Mouse (Mus musculus) activated CD4-positive, CD25-positive, alpha-beta regulatory T cell, adult 4 months (primary cell): ENCODE measurements around the gene Cd79a. TPM values are rescaled to one million over a fixed set of nuclear protein-coding genes. Genes with fewer than 3 reads are reported as not detected.

ENCODE experiments used
- ATAC-seq: one replicate; pipeline ENCODE4 v1.8.0; 2017
- polyA plus RNA-seq, 2 experiments: library from polyadenylated mRNA; unstranded; fragments of 100-300 nt; shearing (Covaris generic); gene quantifications; one replicate each; pipeline ENCODE4 v1.2.1; 2017

Cd79a gene
- polyA plus RNA-seq, 2 experiments from 2014 or later = 1.7 to 22.3 TPM

DNA sequence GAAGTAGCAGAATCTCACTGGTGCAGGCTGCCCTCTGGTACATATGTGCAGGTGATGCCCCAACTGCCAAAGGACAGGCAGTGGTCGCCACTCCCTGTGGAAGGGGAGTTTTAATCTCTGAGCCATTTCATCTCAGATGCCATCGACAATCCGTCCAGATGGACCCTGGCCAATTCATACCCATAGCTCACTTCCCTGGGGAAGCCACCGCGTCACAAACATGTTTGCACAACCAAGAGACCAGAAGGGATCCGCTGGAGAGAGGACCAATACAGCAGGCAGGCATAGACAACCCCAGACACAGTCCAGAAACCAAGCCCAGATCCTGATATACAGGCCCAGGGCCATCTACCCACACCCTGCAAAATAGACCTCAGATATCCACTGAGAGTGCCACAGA lies 33.3 kb downstream of the Cd79a start:
- ATAC-seq = no peak

DNA sequence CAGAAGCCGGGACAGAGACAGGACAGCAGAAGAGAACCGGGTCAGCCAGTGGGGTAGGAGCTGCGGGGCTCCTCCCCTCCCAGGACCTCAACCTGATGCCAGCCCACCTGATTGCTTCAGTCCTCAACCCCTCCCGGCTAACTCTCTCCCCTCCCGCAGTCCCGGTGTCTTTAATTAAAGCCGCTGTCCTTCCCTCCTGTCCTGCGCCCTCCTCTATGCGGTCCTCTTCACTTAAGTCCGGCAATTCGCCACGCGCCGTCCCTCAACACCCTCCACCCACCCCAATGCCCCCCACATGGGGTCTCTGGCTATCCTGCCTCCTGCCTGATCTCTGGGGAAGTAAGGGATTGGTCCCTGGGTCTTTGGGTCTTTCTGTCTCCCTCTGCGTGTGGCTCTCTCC lies 34.5 kb downstream of the Cd79a start:
- no peak for ATAC-seq

DNA sequence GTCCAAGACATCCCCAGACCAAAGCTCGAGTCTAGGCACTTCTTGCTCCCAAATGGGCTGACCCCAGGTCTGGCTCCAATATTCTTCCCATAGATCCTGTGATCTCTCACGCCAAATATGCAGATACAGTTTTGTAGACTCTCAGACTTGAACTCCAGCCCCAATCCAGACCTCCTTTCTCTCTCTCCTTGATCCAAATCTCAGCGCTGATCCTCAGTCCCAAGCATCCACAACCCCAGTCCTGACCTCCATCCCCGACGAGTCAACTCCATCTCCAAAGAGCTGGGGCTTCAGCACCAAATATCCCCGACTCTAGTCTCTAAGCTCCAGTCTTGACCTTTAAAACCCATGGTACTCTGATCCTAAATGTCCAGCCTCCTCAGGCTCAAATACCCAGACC lies 46.5 kb downstream of the Cd79a start:
- ATAC-seq = no peak

DNA sequence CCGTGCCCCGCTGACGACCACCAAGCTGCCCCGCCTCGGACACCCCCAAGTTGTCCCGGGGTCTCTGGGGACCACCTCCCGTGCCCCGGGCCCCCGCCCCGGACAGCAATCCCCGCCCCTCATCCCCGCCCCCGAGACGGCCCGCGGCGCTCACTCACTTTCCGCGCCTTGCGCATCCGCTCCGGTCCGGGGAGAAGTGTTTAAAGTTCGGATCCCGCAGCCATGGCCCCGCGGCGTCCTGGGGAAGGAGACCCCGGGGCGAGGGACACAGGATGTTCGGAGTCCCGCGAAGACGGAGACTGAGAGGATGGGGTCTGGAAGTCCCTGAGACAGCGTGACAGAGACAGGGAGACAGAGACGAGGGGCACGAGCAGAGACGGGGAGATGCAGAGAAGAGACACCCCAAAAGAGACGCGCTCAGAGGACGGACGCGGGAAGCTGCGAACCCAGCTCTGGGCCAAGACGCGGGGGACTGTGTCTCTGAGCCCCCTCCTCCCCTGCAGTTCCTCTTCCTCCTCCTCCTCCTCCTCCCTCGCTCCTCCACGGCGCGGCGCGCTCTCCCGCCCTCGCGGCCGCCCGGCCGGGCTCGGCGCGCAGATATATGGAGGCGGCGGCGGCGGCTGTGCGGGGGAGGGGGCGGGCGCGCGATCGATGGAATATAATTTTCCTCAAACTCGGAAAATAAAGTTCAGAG lies 47.2 kb downstream of the Cd79a start, which contains the start of gene Gm4881:
Gene Gm4881, minus strand, starts transcription at position 238 of the 694 bp plus-strand sequence.
- no peak for ATAC-seq

DNA sequence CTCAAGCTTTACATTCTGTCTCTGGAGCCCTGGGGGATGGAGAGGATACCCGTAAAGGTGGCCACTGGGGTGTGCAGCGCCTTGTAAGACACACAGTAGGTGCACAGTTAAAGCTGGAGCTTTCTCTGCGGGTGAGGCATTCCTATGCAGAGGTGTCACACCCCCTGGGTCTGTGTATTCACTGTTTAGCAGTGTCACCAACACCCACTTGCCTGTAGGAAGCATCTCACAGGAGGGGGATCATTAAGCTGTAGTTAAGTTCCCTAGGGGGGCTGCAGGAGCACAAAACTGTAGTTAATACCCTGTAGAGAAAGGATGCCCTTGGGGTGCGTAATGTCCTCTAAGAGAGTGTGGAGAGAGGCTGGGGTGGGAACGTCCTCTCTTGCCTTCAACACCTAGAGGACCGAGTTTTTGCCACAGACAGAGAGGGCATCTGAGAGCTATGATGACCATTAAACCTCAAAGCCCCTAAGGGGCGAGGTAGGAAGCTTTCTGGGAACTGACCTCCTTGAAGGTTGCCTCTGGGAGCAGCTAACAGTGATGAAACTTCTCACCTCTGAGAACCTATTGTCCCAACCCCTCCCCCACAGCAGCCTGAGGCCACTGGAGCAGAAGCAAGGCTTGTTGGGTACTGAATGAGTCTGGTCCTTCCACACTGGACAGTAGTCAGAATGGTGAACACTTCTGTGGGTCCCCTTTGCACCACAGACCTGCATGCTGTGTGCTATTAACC lies 50.3 kb downstream of the Cd79a start:
- ATAC-seq = no peak

DNA sequence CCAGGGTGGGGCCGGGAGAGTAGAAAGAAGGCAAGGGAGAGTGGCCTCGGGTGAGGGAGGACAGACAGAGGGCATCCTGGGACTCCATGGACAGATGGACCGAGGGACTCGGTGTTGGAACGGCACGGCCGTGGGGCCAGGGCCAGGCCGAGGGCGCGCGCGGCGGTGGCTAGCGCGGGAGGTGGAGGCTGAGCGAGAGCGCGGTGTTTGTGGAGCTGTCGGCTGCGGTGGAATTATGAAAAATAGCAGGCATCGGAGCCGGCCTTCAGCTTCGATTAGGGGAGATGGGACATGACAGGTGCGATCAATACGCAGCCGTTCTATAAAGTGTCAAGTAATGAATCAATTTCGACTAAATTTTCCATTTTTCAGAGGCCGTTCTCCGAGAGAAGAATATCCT lies 51.6 kb downstream of the Cd79a start:
- ATAC-seq = no peak

DNA sequence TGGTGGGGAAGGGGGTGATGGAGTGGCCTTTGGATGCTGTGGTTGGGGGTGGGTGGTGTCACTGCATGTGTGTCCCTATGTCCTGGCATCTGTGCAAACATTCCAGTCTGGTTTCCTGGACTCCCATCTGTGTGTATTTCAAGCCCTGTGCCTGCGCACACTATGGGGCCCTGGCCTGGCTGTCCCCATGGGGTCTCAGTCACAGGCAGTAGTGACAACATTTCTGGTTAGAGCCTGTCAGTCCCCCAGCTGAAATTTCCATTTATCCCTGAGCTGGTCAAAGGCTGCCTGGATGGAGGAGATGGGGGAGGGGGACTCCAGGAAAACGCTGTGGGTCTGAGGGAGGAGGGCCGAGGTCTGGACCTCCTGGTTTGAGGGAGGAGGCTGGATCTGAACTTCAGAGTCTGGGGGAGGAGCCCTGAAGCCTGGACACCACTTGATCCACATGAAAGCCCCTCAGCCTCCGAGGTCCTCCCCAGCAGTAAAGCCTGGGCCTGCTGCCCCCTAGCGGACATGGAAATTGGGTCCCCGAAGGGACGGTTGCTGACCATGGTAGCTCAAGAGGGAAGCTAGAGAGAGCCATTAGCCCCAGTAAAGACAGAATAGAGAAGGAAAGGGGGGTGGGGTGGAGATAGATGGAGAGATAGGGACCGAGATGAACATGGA lies 52.9 kb downstream of the Cd79a start:
- peak; percentile 23 for ATAC-seq

Other genes starting within 250 kb of the Cd79a start
- gene Tex101, start 220.7 kb upstream of the Cd79a start, polyA plus RNA-seq = not detected
- not detected for gene BC049730, start 188.1 kb upstream of the Cd79a start, polyA plus RNA-seq
- gene Gm4763, start 170.5 kb upstream of the Cd79a start, polyA plus RNA-seq = not detected
- gene Cd177, start 137.1 kb upstream of the Cd79a start, polyA plus RNA-seq = under 1 TPM; 0.28 TPM
- not detected for gene Ceacam10, start 120.2 kb upstream of the Cd79a start, polyA plus RNA-seq
- gene Gm9844, start 35.2 kb upstream of the Cd79a start, polyA plus RNA-seq = 10 to 100 TPM; 17.0 to 65.7 TPM
- not detected for gene Lypd4, start 27.4 kb upstream of the Cd79a start, polyA plus RNA-seq
- not detected for gene Dmrtc2, start 27.3 kb upstream of the Cd79a start, polyA plus RNA-seq
- over 10,000 TPM; 11,194 to 11,919 TPM for gene Rps19, start 13.0 kb upstream of the Cd79a start, polyA plus RNA-seq
- 100 to 1,000 TPM; 164 to 173 TPM for gene Arhgef1, start 5.5 kb downstream of the Cd79a start, polyA plus RNA-seq
- not detected for gene Gm4881, start 47.1 kb downstream of the Cd79a start, polyA plus RNA-seq
- 100 to 1,000 TPM; 190 to 202 TPM for gene Rabac1, start 75.4 kb downstream of the Cd79a start, polyA plus RNA-seq
- gene Atp1a3, start 108.6 kb downstream of the Cd79a start, polyA plus RNA-seq = under 1 TPM; 0.65 to 0.92 TPM
- 1 to 10 TPM; 2.2 to 2.4 TPM for gene Grik5, start 175.0 kb downstream of the Cd79a start, polyA plus RNA-seq
- gene Zfp574, start 175.2 kb downstream of the Cd79a start, polyA plus RNA-seq = 10 to 100 TPM in 1 of 2 experiments, 1 to 10 TPM in 1; 8.9 to 14.2 TPM